Mouse (Mus musculus): ENCODE measurements around the gene Donson. TPM values are rescaled to one million over a fixed set of nuclear protein-coding genes. Genes with fewer than 3 reads are reported as not detected.

The Donson gene
- polyA plus RNA-seq (2012; rRNA removed) = 10.8 and 11.0 TPM in 2 replicates

GRCm38 (mm10) chr16:91688619-91689334, at the start of gene Donson:
TSS of gene Donson (minus strand) at chr16:91688770.

GRCm38 (mm10) chr16:91729066-91729482, 40.5 kb upstream of the Donson start, which contains the start of gene Itsn1:
TSS of gene Itsn1 (plus strand) at chr16:91729281.

DNA sequence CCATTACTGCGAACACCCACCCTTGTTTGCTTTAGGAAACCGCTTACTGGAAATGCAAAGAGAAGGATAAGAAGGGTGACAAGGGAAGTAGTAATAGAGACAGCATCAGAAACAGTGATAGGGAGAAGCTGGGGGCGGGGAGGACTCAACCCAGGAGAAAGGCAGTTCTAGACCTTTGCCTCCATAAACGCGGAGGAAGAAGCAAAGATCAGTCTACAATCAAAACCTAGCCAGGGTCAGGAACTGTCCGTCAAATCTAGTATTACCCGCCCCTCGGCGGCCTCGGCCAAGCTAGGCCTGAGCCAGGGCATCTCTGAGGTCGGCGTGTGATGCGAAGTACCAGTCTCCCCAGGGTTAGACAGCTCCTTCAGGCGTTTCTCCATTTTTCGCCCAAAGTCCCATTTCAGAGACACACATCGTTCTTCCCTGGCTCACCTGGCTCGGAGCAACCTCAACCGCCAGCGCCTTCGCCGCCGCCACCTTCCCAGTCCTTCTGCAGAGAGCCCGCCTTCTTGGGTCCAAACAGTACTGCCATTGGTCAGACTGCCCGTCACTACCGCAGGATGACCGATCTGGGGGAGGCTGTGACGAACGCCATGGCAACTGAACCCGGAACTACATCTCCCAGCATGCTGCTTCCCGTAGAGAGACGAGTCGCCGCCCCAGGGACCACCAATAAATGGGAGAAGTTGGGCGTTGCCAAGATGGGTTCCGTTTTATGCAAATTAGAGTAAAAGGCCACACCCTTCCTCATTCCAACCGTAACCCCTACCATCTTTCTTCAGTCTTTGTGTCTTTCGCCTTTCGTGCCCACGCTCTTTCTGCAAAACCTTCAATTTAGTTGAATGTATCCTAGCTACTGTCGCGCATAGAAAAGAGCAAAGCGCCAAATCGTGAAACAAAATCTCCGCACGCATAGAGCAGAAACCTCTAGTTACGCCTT, 39.8 kb upstream of the Donson start, which contains the start of gene Cryzl1:
TSS of gene Cryzl1 (minus strand) at position 853 of the 943 bp plus-strand sequence.

DNA sequence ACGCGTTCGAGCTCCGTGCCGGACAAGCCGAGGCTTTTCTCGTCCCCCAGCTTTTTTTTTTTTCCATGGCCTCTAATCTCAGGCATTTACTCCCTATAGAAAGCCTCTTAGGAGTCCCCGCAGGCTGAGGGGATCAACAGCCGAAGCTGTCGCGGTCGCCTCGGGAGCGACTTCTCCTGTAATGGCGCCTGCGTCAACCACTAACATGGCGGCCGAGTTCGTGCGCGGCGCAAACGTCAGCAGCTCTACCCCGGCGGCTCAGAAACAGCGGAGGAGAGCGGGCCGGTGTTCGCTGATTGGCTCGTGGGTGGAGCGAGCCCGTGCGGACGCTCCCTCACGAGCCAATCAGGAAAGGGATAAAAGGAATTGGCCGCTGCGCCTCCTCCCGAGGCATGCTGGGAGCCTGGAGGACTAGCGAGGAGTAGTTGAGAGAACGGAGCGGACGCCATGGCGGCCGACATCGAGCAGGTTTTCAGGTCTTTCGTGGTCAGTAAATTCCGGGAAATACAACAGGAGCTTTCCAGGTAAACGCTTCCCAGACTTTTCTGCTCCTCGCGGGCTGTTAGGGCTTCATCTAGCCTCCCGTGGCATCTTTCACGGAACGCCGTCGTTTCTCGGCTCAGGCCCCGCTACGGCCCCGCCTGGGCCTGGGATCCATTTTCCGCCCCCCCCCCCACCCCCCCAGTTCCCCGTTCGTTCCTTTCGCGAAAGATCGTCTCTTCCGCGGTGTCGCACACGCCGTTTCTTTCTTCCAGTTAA, 40.9 kb downstream of the Donson start, which contains the start of gene Son:
TSS of gene Son (plus strand) at position 46 of the 759 bp plus-strand sequence.

DNA sequence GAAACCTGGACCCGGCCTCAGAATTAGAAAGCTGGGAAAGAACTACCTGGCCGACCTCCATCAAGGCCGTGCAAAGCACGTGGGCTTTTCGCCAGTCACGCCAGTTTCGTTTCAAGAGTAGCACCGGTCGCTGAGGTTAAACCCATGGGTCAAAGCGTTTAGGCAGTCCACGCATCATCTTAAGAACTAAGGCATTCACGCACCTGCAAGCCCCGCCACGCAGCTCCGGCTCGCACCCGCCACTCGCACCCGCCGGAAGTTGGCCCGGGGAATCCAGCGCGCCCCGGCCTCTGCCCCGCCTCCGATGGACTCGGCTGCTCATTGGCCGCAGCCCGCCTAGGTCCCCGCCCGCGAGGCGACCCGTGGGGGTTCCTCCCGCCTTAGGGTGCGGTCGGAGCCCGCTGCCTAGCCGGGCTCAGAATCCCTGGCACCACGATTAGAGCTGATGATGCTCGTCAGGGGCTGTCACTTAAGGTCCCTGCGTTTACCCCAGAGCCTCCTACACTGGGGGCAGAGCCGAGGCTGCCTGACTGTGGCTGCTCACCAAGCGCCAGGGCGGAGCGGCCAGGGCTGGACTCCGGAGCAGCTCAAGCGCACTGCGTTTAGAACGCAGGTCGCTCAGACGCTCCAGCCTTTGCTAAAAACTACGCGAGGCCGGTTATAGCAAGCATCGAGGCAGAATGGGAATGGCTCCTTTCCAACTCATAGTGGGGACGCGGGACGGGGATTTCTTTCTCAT, 41.7 kb downstream of the Donson start, which contains the start of gene Gart:
TSS of gene Gart (minus strand) at position 272 of the 739 bp plus-strand sequence.

Other genes with a start within 250 kb of the Donson start
- gene Ifnar1, start 203.5 kb downstream of the Donson start, polyA plus RNA-seq (2012; rRNA removed) = 23.3 and 28.8 TPM in 2 replicates
- 43.9 and 54.5 TPM in 2 replicates for gene Ifngr2, start 141.7 kb downstream of the Donson start, polyA plus RNA-seq (2012; rRNA removed)
- gene Tmem50b, start 91.0 kb downstream of the Donson start, polyA plus RNA-seq (2012; rRNA removed) = 28.4 and 31.9 TPM in 2 replicates
- gene Dnajc28, start 69.7 kb downstream of the Donson start, polyA plus RNA-seq (2012; rRNA removed) = 0.98 and 1.2 TPM in 2 replicates
- 35.5 and 39.4 TPM in 2 replicates for gene Gart, start 41.8 kb downstream of the Donson start, polyA plus RNA-seq (2012; rRNA removed)
- gene Son, start 41.3 kb downstream of the Donson start, polyA plus RNA-seq (2012; rRNA removed) = 159 and 204 TPM in 2 replicates
- 21.1 and 28.3 TPM in 2 replicates for gene Cryzl1, start 40.2 kb upstream of the Donson start, polyA plus RNA-seq (2012; rRNA removed)
- 40.4 and 41.9 TPM in 2 replicates for gene Itsn1, start 40.5 kb upstream of the Donson start, polyA plus RNA-seq (2012; rRNA removed)